Mouse (Mus musculus): ENCODE measurements around the gene Rab37.

DNA sequence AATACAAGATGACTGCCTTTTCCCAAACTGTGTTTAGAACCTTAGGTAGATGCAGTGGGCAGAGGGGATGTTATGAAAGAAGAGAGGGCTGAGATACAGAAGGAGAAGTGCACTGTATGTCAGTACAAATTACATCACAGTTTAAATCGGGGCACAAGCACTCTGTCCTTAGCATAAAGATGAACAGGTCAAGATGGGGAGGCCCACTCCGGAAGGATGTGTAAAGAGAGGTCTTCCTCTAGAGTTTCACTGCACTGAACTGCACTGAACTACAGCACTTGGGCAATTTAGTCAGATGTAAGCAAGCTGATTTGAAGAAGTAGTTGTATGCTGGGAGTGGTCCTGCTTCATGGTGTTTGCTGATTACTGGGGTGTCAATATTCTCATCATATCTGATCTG, 31.4 kb upstream of the Rab37 start:
- TF ChIP-seq MAX (IDR thresholded peaks at IDR 0.05; ENCODE audit: low read depth) (no peak), POLR2A (IDR thresholded peaks at IDR 0.05; ENCODE audit: insufficient read length, low read depth) (no peak)

Measured in myocyte (in vitro differentiated cells).